Mouse (Mus musculus) frontal cortex, adult 2 months (tissue): ENCODE data around the gene Gm21973. TPM values are rescaled to one million over a fixed set of nuclear protein-coding genes. Genes with fewer than 3 reads are reported as not detected.

Source experiments
- DNase-seq, 2 experiments: peaks; one replicate each; pipeline ENCODE4 v3.0.0; 2022; ENCODE audit warnings: low spot score in 1 of 2; ENCODE audit errors: extremely low spot score in 1 of 2
- polyA plus RNA-seq: library from polyadenylated mRNA; depleted of rRNA; stranded (reverse); fragments of >200 nt; gene quantifications from 2 replicates; pipeline ENCODE4 v1.2.3, GENCODE M21; 2012; rRNA removed

Gm21973 gene
- polyA plus RNA-seq, 1 experiment: not detected

- DNase-seq: no peak
Measured at GRCm38 (mm10) chr15:10387263-10387662, 62.1 kb downstream of the Gm21973 start.

DNA sequence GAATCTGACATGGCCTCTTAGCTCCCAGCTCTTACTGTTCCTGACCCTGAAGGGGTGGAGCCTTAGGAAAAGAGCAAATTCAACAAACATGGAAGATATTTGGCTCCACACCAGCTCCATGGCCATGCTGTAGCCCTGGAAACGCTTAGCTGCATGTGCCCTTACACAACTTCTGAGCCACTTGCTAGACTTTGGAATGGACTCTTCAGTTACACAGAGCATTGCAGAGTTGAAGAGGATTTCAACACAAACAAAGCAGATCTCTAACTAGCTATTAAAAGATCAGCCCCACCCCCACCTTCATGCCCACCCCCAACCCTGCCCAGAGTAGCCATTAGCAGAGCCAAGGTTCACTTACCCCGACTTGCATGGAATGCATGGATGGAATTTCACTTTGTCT, 74.6 kb downstream of the Gm21973 start:
- DNase-seq: no peak

GRCm38 (mm10) chr15:10400415-10400814, 75.2 kb downstream of the Gm21973 start:
- DNase-seq: peak in 1 of 2 experiments; percentile 80

GRCm38 (mm10) chr15:10409842-10410241, 84.7 kb downstream of the Gm21973 start:
- no peak for DNase-seq

DNA sequence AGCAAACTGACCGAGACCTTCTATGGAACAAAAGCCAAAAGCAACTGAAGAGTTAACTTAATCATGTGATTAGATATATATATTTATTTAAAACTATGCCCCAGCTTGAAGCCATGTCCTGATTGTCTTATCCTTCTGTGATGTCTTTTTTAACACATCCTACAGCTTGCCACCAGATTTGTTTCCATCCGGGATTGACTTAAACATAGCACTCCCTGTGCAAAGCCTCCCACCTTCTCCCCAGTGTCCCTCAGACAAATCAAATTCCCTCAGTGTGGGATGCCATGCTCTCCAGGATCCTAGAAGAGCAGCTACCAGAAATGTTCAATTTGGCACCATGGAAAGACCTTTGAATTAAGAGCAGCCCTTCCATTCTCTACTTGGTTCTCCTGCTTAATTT, 85.7 kb downstream of the Gm21973 start:
- peak; percentile 57 to 64 for DNase-seq

GRCm38 (mm10) chr15:10413656-10414055, 88.5 kb downstream of the Gm21973 start:
- peak in 1 of 2 experiments; percentile 44 for DNase-seq

- DNase-seq: no peak
Measured at GRCm38 (mm10) chr15:10421138-10421784, 96.1 kb downstream of the Gm21973 start.

- DNase-seq: no peak
Measured at GRCm38 (mm10) chr15:10421785-10422144, 96.6 kb downstream of the Gm21973 start.

Other genes starting within 250 kb of the Gm21973 start
- gene Prlr, start 148.1 kb upstream of the Gm21973 start, polyA plus RNA-seq: 0.08 and 0.17 TPM in 2 replicates
- gene Agxt2, start 33.2 kb downstream of the Gm21973 start, polyA plus RNA-seq: not detected in 2 replicates
- gene Dnajc21, start 145.1 kb downstream of the Gm21973 start, polyA plus RNA-seq: 15.9 and 17.7 TPM in 2 replicates
- gene Brix1, start 160.6 kb downstream of the Gm21973 start, polyA plus RNA-seq: 15.1 and 16.4 TPM in 2 replicates
- 12.6 and 14.1 TPM in 2 replicates for gene Rad1, start 160.6 kb downstream of the Gm21973 start, polyA plus RNA-seq
- gene Ttc23l, start 233.3 kb downstream of the Gm21973 start, polyA plus RNA-seq: not detected in 2 replicates